Mouse (Mus musculus) WW6 (cell line): Measurements from ENCODE around the gene Mllt10.

Experiments
- DNase-seq: peaks from one replicate; pipeline ENCODE4 v3.0.0-alpha.2; 2013; ENCODE audit warnings: low read depth, low spot score

Mllt10 gene

GRCm38 (mm10) chr2:18051831-18052170 is 3.2 kb upstream of the Mllt10 start:
- DNase-seq = no peak

- no peak for DNase-seq
Observed at GRCm38 (mm10) chr2:18052581-18052980, 2.5 kb upstream of the Mllt10 start.

GRCm38 (mm10) chr2:18053243-18053950 is 1.6 kb upstream of the Mllt10 start:
- no peak for DNase-seq

- no peak for DNase-seq
Observed at GRCm38 (mm10) chr2:18053951-18054530, 996 bp upstream of the Mllt10 start.

- DNase-seq = no peak
Observed at GRCm38 (mm10) chr2:18055929-18056785, 1.1 kb downstream of the Mllt10 start.

GRCm38 (mm10) chr2:18056786-18057255 is 1.8 kb downstream of the Mllt10 start:
- DNase-seq = no peak

GRCm38 (mm10) chr2:18057336-18058145 is 2.5 kb downstream of the Mllt10 start:
- no peak for DNase-seq

- no peak for DNase-seq
Observed at GRCm38 (mm10) chr2:18058146-18058708, 3.2 kb downstream of the Mllt10 start.

- DNase-seq = no peak
Observed at GRCm38 (mm10) chr2:18059063-18059462, 4.0 kb downstream of the Mllt10 start.

GRCm38 (mm10) chr2:18059891-18060290 is 4.9 kb downstream of the Mllt10 start:
- no peak for DNase-seq

- DNase-seq = no peak
Observed at GRCm38 (mm10) chr2:18060396-18060795, 5.4 kb downstream of the Mllt10 start.

GRCm38 (mm10) chr2:18063763-18064251 is 8.8 kb downstream of the Mllt10 start:
- no peak for DNase-seq

- no peak for DNase-seq
Observed at GRCm38 (mm10) chr2:18064356-18064858, 9.4 kb downstream of the Mllt10 start.

GRCm38 (mm10) chr2:18064941-18065707 is 10.1 kb downstream of the Mllt10 start:
- no peak for DNase-seq

GRCm38 (mm10) chr2:18065708-18066030 is 10.6 kb downstream of the Mllt10 start:
- no peak for DNase-seq

- no peak for DNase-seq
Observed at GRCm38 (mm10) chr2:18066436-18066835, 11.4 kb downstream of the Mllt10 start.

- DNase-seq = no peak
Observed at GRCm38 (mm10) chr2:18068071-18068796, 13.2 kb downstream of the Mllt10 start.

- DNase-seq = no peak
Observed at GRCm38 (mm10) chr2:18071947-18072346, 16.9 kb downstream of the Mllt10 start.

GRCm38 (mm10) chr2:18080182-18080860 is 25.3 kb downstream of the Mllt10 start:
- DNase-seq = no peak
